Mouse (Mus musculus) heart, adult 2 months (tissue): ENCODE measurements around the gene Slc39a11. TPM values are rescaled to one million over a fixed set of nuclear protein-coding genes. Genes with fewer than 3 reads are reported as not detected.
A peak's percentile ranks its signal among the peaks of the same experiment; 100 is the strongest.

Source experiments
- DNase-seq, 2 experiments: peaks; one replicate each; pipeline ENCODE4 v3.0.0; 2021
- H3K27ac ChIP-seq: fragments of 200-600 bp; 2 replicates; pipeline ENCODE4 v1.8.1; 2022
- H3K27me3 ChIP-seq: fragments of 200-500 bp; 2 replicates; pipeline ENCODE4 v1.6.1; 2012; ENCODE audit warnings: mild to moderate bottlenecking, low read length, inconsistent platforms, mixed read lengths; ENCODE audit not compliant: control insufficient read depth, insufficient read depth
- H3K36me3 ChIP-seq: fragments of 200-500 bp; 2 replicates; pipeline ENCODE4 v1.6.1; 2012; ENCODE audit warnings: low read length, inconsistent platforms; ENCODE audit not compliant: control insufficient read depth, insufficient read depth
- H3K4me1 ChIP-seq: fragments of 200-500 bp; 2 replicates; pipeline ENCODE4 v1.6.1; 2011; ENCODE audit warnings: low read length; ENCODE audit not compliant: control insufficient read depth, insufficient read depth
- H3K4me3 ChIP-seq: fragments of 200-600 bp; 2 replicates; pipeline ENCODE4 v1.8.1; 2022
- H3K79me2 ChIP-seq: fragments of 200-500 bp; replicated peaks from 2 replicates; pipeline ENCODE4 v1.6.1; 2012; ENCODE audit warnings: mild to moderate bottlenecking, inconsistent platforms, low read length, moderate library complexity, mixed read lengths; ENCODE audit not compliant: control insufficient read depth, insufficient read depth
- H3K9ac ChIP-seq: fragments of 200-500 bp; 2 replicates; pipeline ENCODE4 v1.6.1; 2012; ENCODE audit warnings: low read depth, mild to moderate bottlenecking, control low read depth, inconsistent platforms, low read length, mixed read lengths
- CTCF ChIP-seq: fragments of 200-600 bp; IDR thresholded peaks from 2 replicates; pipeline ENCODE4 v1.8.1; 2022; ENCODE audit warnings: antibody characterized with exemption, mild to moderate bottlenecking, moderate library complexity
- EP300 ChIP-seq: fragments of 200-500 bp; IDR thresholded peaks from 2 replicates; pipeline ENCODE4 v1.6.1; 2011; ENCODE audit warnings: low read depth, low read length, control low read depth; ENCODE audit not compliant: insufficient read depth
- POLR2A ChIP-seq: fragments of 200-500 bp; IDR thresholded peaks from 2 replicates; pipeline ENCODE4 v1.6.1; 2011; ENCODE audit warnings: mild to moderate bottlenecking, low read depth, low read length, control low read depth; ENCODE audit not compliant: insufficient read depth
- WGBS: fragments of 180-500 bp; shearing (Covaris S2); methylation state at CpG from one replicate; pipeline ENCODE4 v1.1.7; 2018; 5-methylcytosine and 5-hydroxymethylcytosine counted together
- intact Hi-C: fragments of 180-260 bp; cut with DNase I; formaldehyde crosslinking; loops from one replicate; pipeline ENCODE4 v1.15.1; 2025
- polyA plus RNA-seq: library from polyadenylated mRNA; depleted of rRNA; stranded (reverse); fragments of >200 nt; gene quantifications from 2 replicates; pipeline ENCODE4 v1.2.3, GENCODE M21; 2012
- total RNA-seq, 2 experiments: library from RNA; stranded (reverse); gene quantifications; 2 replicates each; pipeline ENCODE4 v1.2.3; 2021

Gene Slc39a11
- total and polyA plus RNA-seq, 3 experiments = 2.6 to 5.6 (median 2.7) TPM

GRCm38 (mm10) chr11:113690506-113690905, 40.6 kb upstream of the Slc39a11 start:
- H3K4me3 ChIP-seq = no peak overlapping the region
- H3K9ac ChIP-seq = no peak overlapping the region
- 86% methylated on average over 12 of the region's 12 CpGs for WGBS
- no peaks in the 10 kb centered on the region for H3K36me3 ChIP-seq
- DNase-seq = no peak
- H3K27ac ChIP-seq = no peak overlapping the region
- no peak for TF ChIP-seq EP300
- no peak for TF ChIP-seq CTCF
- no peak for TF ChIP-seq POLR2A
- no peaks in the 10 kb centered on the region for H3K27me3 ChIP-seq
- no peaks in the 10 kb centered on the region for H3K79me2 ChIP-seq
- intact Hi-C loops = no loop called here
- H3K4me1 ChIP-seq = no peaks in the 10 kb centered on the region

GRCm38 (mm10) chr11:113687031-113687430, 37.2 kb upstream of the Slc39a11 start:
- intact Hi-C loops = loop anchor here (10.0 kb wide), 1 partner anchor 978 kb away; the partner anchor contains the start of gene Rpl38
- TF ChIP-seq CTCF (no peak), EP300 (no peak), POLR2A (no peak)
- no peak overlapping the region for H3K9ac ChIP-seq

GRCm38 (mm10) chr11:113684707-113685426, 35.0 kb upstream of the Slc39a11 start:
- 38% methylated on average over 25 of the region's 25 CpGs for WGBS
- Histone ChIP-seq H3K27ac (peak overlapping the region; percentile 95), H3K36me3 (no peaks in the 10 kb centered on the region), H3K9ac (peak overlapping the region; percentile 81), H3K4me3 (peak overlapping the region; percentile 93), H3K79me2 (peaks cover 4% of the 10 kb centered on the region), H3K4me1 (peaks cover 5% of the 10 kb centered on the region; the same call in 1 of the 2 replicates), H3K27me3 (no peaks in the 10 kb centered on the region)
- TF ChIP-seq POLR2A (no peak), CTCF (no peak), EP300 (no peak)
- intact Hi-C loops = loop anchor here (1.0 to 10.0 kb wide), 3 partner anchors 36 to 980 kb away; partner anchors contain the start of genes Cog1 and Rpl38
- no peak for DNase-seq

More at GRCm38 (mm10) chr11:113687031-113687430, 37.2 kb upstream of the Slc39a11 start:
- Histone ChIP-seq H3K27me3 (no peaks in the 10 kb centered on the region), H3K79me2 (peaks cover 4% of the 10 kb centered on the region; the same call in 1 of the 2 replicates), H3K36me3 (no peaks in the 10 kb centered on the region), H3K27ac (no peak overlapping the region), H3K4me1 (peaks cover 2% of the 10 kb centered on the region; the same call in 1 of the 2 replicates), H3K4me3 (no peak overlapping the region)
- DNase-seq = no peak
- 83% methylated on average over 2 of the region's 2 CpGs for WGBS

- DNase-seq = peak; percentile 97 to 98
- no peaks in the 10 kb centered on the region for H3K36me3 ChIP-seq
- intact Hi-C loops = loop anchor here (1.0 to 10.0 kb wide), 3 partner anchors 35 to 981 kb away; partner anchors contain the start of genes Cog1 and Rpl38
- peaks cover 5% of the 10 kb centered on the region; the same call in 1 of the 2 replicates for H3K4me1 ChIP-seq
- H3K27ac ChIP-seq = peak within 1 kb of the TSS; percentile 95
- peaks cover 4% of the 10 kb centered on the region for H3K79me2 ChIP-seq
- no peaks in the 10 kb centered on the region for H3K27me3 ChIP-seq
- no peak for TF ChIP-seq CTCF
- no peak for TF ChIP-seq EP300
- peak; percentile 64 for TF ChIP-seq POLR2A
- H3K4me3 ChIP-seq = peak within 1 kb of the TSS; percentile 93
- under 1% methylated on average over 73 of the region's 73 CpGs for WGBS
- H3K9ac ChIP-seq = peak within 1 kb of the TSS; percentile 99
Measured at GRCm38 (mm10) chr11:113683957-113684706, 34.3 kb upstream of the Slc39a11 start, which contains the start of the genes Fam104a and D11Wsu47e. Gene Fam104a (minus strand): TSS chr11:113684155. Gene D11Wsu47e (plus strand): TSS chr11:113684412.

- no peak for DNase-seq
- peak overlapping the region; percentile 93 for H3K4me3 ChIP-seq
- H3K27ac ChIP-seq = peak overlapping the region; percentile 95
- no peak for TF ChIP-seq CTCF
- TF ChIP-seq POLR2A = no peak
- no peak for TF ChIP-seq EP300
- intact Hi-C loops = loop anchor here (10.0 kb wide), 1 partner anchor 981 kb away; the partner anchor contains the start of gene Rpl38
- peaks cover 5% of the 10 kb centered on the region; the same call in 1 of the 2 replicates for H3K4me1 ChIP-seq
- H3K27me3 ChIP-seq = no peaks in the 10 kb centered on the region
- 0% methylated on average over 31 of the region's 38 CpGs for WGBS
- H3K36me3 ChIP-seq = no peaks in the 10 kb centered on the region
- peaks cover 4% of the 10 kb centered on the region for H3K79me2 ChIP-seq
- peak overlapping the region; percentile 99 for H3K9ac ChIP-seq
Measured at GRCm38 (mm10) chr11:113683627-113683956, 33.7 kb upstream of the Slc39a11 start.
